Mouse (Mus musculus) intestine, embryonic 14.5 days (tissue): ENCODE data around the gene B4galt5. TPM values are rescaled to one million over a fixed set of nuclear protein-coding genes. Genes with fewer than 3 reads are reported as not detected.

Source experiments
- ATAC-seq: fragments of 200-750 bp; cut with Nextera tagmentation; replicated peaks from 2 replicates; pipeline ENCODE4 v1.8.0; 2017; ENCODE audit warnings: low read depth, moderate number of reproducible peaks, moderate TSS enrichment, moderate library complexity; ENCODE audit not compliant: low FRiP score, low TSS enrichment
- DNase-seq: peaks from one replicate; pipeline ENCODE4 v3.0.0-alpha.2; 2018; ENCODE audit warnings: low spot score
- H3K27ac ChIP-seq: fragments of 300-500 bp; sonication (generic); 2 replicates; pipeline ENCODE4 v1.5.1; 2014; ENCODE audit warnings: low read depth, mild to moderate bottlenecking, control low read depth
- H3K27me3 ChIP-seq: fragments of 300-500 bp; sonication (generic); replicated peaks from 2 replicates; pipeline ENCODE4 v1.6.1; 2014; ENCODE audit warnings: low read length, control low read depth; ENCODE audit not compliant: control insufficient read depth, insufficient read depth
- H3K36me3 ChIP-seq: fragments of 300-500 bp; sonication (generic); 2 replicates; pipeline ENCODE4 v1.6.1; 2014; ENCODE audit warnings: low read length, control low read depth; ENCODE audit not compliant: control insufficient read depth, insufficient read depth
- H3K4me1 ChIP-seq: fragments of 300-500 bp; sonication (generic); replicated peaks from 2 replicates; pipeline ENCODE4 v1.6.1; 2014; ENCODE audit warnings: low read length, control low read depth, mixed read lengths; ENCODE audit not compliant: control insufficient read depth, insufficient read depth
- H3K4me2 ChIP-seq: fragments of 300-500 bp; sonication (generic); 2 replicates; pipeline ENCODE4 v1.6.1; 2014; ENCODE audit warnings: low read length
- H3K4me3 ChIP-seq: fragments of 300-500 bp; sonication (generic); 2 replicates; pipeline ENCODE4 v1.5.1; 2014; ENCODE audit warnings: low read depth, low read length, control low read depth, mixed read lengths
- H3K9ac ChIP-seq: fragments of 300-500 bp; sonication (generic); 2 replicates; pipeline ENCODE4 v1.6.1; 2014; ENCODE audit warnings: mild to moderate bottlenecking, low read length
- H3K9me3 ChIP-seq: fragments of 300-500 bp; sonication (generic); 2 replicates; pipeline ENCODE4 v1.6.1; 2016; ENCODE audit warnings: low read length, control low read depth; ENCODE audit not compliant: control insufficient read depth
- whole genome bisulfite sequencing: fragments of 180-500 bp; shearing (Covaris S2); extraction: QIAGEN DNeasy Blood & Tissue Kit; methylation state at CpG from one replicate; pipeline ENCODE4 v1.1.7; 2014; 5-methylcytosine and 5-hydroxymethylcytosine counted together
- polyA plus RNA-seq: library from polyadenylated mRNA; unstranded; fragments of >200 nt; fragmentation: Nextera tagmentation; extraction: Ambion mirVana; gene quantifications from 2 replicates; pipeline ENCODE4 v1.2.1, GENCODE M21; 2014

Gene B4galt5
- polyA plus RNA-seq, 1 experiment from 2014 or later, result 10.6 TPM

DNA sequence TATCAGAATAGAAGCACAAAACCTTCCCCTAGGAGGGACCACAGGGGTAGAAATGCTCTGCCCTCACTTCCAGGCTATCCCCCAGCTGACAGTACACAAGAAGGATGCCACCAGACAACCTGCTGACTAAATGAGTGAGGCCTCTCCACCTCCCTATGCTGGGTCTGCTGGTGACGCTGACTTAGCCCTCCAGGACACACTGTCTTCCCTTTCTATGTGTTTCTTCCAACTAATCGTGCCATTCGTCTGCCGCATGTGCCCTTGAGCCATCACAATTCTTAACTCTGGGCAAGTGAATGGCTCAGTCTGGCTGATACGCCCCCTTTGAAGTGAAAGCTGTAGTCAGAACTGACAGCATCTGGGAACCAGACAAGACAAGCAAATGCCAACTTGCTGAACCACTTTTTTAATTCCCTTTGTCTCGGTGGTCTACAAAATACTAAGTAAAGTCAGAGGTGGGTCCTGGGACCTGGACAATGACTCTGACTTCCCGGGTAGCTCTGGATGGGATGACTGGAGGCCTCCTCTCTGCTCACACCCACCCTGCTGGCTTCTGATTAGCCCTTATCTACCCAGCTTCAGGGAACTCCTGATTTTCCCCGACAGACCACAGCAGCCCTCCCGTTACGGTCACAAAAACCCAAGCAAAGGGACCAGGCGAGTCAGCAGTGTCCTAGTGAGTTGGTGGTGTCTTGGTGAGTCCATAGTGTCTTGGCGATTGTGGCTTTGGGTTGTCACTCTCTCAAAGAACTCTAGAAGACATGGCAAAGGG, 5.4 kb downstream of the B4galt5 start:
- no peak overlapping the region for H3K27ac ChIP-seq
- no peak for DNase-seq
- H3K36me3 ChIP-seq, result no peaks in the 10 kb centered on the region
- ATAC-seq, result no peak
- H3K9ac ChIP-seq, result 0 out of 2 replicates have a peak overlapping the region, but pooled peaks have one; percentile 16
- H3K9me3 ChIP-seq, result no peaks in the 10 kb centered on the region
- no peaks in the 10 kb centered on the region for H3K27me3 ChIP-seq
- no peak overlapping the region for H3K4me2 ChIP-seq
- 69% methylated on average over 12 of the region's 12 CpGs for WGBS
- peaks cover 23% of the 10 kb centered on the region for H3K4me1 ChIP-seq
- H3K4me3 ChIP-seq, result no peak overlapping the region

DNA sequence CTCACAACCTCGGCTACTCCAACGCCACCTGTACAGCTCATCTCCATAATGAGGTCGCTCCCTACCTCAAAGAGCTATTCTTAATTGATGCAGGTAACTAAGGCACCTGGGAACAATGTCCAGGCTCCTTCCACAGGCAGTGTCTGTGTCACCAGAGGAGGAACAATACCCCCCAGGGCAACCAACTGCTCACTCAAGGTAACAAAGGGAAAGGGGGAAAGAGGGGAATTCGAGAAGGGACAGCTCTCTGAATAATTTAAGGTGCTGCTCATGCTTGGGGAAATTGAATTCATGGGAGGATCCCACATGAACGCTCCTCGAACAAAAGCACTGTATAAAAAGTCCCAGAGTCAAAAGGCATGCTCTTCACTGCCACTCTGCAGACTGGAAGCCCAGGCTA, 6.1 kb downstream of the B4galt5 start:
- no peaks in the 10 kb centered on the region for H3K36me3 ChIP-seq
- H3K9ac ChIP-seq, result no peak overlapping the region
- no peak for DNase-seq
- H3K4me1 ChIP-seq, result peaks cover 19% of the 10 kb centered on the region
- H3K27me3 ChIP-seq, result no peaks in the 10 kb centered on the region
- H3K27ac ChIP-seq, result no peak overlapping the region
- no peak for ATAC-seq
- H3K4me2 ChIP-seq, result no peak overlapping the region
- H3K9me3 ChIP-seq, result no peaks in the 10 kb centered on the region
- WGBS, result 80% methylated on average over 6 of the region's 6 CpGs
- H3K4me3 ChIP-seq, result no peak overlapping the region

DNA sequence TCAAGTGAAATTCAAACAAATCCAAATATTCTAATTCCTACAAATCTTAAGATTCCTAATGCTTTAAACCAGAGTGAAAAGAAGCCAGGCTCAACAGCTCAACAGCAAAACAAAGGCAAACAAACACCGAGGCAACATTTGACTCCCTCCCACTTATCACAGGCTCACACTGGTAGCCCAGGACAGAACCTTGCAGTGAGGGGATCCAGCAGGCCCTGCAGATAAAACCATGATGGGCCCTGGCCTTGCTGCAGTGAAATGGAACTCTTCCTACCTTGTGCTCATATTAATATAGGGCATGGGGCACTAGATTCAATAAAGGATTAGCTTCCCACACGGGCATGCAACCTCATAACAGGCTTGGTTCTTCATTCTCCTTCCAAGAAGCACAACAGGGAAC, 11.4 kb downstream of the B4galt5 start:
- no peak for DNase-seq
- WGBS, result 53% methylated on average over 2 of the region's 2 CpGs
- H3K9ac ChIP-seq, result no peak overlapping the region
- no peak overlapping the region for H3K4me3 ChIP-seq
- H3K4me1 ChIP-seq, result peaks cover 20% of the 10 kb centered on the region
- H3K36me3 ChIP-seq, result no peaks in the 10 kb centered on the region
- H3K27ac ChIP-seq, result no peak overlapping the region
- no peaks in the 10 kb centered on the region for H3K27me3 ChIP-seq
- no peaks in the 10 kb centered on the region for H3K9me3 ChIP-seq
- no peak for ATAC-seq
- no peak overlapping the region for H3K4me2 ChIP-seq

DNA sequence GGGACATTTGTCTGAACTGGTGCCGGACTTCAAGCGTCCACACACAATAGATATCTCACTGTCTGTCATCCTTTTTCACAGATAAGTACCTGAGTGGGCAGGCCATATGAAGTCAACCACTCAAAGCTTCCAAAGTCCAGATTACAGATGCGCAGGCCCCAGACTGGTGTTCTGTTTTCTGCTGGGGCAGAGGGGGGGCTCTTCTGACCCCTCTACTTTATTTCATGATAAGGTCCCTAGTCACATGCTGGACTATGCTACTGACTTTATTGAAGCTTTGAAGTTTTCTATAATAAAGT, 11.8 kb downstream of the B4galt5 start:
- Histone ChIP-seq H3K9me3 (no peaks in the 10 kb centered on the region), H3K4me1 (peaks cover 24% of the 10 kb centered on the region), H3K27ac (no peak overlapping the region), H3K4me2 (no peak overlapping the region), H3K9ac (no peak overlapping the region), H3K4me3 (no peak overlapping the region), H3K36me3 (no peaks in the 10 kb centered on the region), H3K27me3 (no peaks in the 10 kb centered on the region)
- WGBS, result 64% methylated on average over 3 of the region's 3 CpGs
- DNase-seq (no peak), ATAC-seq (no peak)

DNA sequence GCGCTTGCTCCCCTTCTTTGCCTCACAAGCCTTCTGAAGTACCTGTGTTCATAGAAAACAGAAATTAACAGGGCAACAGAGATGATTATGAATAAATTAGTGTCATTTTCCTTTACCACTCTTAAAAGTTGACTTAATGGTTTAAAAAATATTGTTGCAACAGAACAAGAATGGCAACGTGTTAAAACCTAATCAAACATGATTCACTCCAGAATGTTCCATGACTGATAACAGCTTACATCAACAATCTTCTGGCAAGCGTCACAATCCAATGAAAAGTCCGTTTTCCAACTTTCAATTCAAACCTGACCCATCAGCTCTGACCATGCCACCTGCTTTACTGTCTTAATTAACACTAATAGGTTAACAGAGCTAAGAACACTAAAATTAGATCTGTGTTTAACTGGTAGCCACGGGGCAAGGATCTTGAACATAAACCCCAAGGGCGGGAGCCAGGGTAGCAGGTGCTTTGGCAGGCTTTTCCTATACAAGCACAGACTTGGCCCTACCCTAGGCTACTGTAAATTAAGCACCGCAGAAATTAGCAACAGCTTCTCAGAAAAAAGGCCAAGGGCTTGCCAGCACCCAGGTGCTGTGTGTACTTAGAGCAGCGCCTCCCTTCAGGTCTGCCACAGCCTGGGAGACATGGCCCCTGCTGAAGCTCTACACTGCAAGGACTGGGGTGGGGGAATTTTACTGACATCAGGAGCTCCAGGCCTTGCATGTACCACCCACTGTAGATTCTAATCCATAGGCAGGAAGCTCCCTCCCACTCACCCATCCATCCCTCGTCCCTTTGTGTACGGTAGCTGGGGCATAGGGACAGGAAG, 12.4 kb downstream of the B4galt5 start:
- Histone ChIP-seq H3K9ac (no peak overlapping the region), H3K4me3 (no peak overlapping the region), H3K36me3 (no peaks in the 10 kb centered on the region), H3K4me1 (peaks cover 30% of the 10 kb centered on the region), H3K27me3 (no peaks in the 10 kb centered on the region), H3K27ac (no peak overlapping the region), H3K4me2 (no peak overlapping the region), H3K9me3 (no peaks in the 10 kb centered on the region)
- 66% methylated on average over 10 of the region's 10 CpGs for WGBS
- ATAC-seq, result no peak
- no peak for DNase-seq

DNA sequence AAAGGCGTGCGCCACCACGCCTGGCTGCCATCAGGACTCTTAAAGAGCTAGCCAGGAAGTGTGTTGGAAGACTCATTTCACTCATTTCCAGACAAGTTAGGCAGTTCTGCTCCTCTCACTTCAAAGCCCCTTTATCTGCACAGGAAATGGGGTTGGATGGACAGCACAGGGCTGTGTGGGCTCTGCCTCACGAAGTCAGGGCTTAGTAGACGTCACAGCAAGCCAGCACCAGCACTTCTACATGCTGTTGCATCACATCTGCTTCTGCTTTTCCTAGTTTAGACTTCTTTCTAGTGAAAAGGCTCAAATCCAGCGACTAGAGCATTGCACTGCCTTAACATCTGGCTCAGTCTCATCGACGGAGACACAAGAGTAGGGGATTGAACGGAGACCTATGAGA, 13.9 kb downstream of the B4galt5 start:
- H3K27me3 ChIP-seq, result no peaks in the 10 kb centered on the region
- H3K4me2 ChIP-seq, result no peak overlapping the region
- no peak overlapping the region for H3K9ac ChIP-seq
- DNase-seq, result no peak
- no peaks in the 10 kb centered on the region for H3K36me3 ChIP-seq
- peaks cover 45% of the 10 kb centered on the region for H3K4me1 ChIP-seq
- H3K27ac ChIP-seq, result no peak overlapping the region
- no peaks in the 10 kb centered on the region for H3K9me3 ChIP-seq
- H3K4me3 ChIP-seq, result no peak overlapping the region
- ATAC-seq, result no peak
- 75% methylated on average over 9 of the region's 9 CpGs for WGBS

DNA sequence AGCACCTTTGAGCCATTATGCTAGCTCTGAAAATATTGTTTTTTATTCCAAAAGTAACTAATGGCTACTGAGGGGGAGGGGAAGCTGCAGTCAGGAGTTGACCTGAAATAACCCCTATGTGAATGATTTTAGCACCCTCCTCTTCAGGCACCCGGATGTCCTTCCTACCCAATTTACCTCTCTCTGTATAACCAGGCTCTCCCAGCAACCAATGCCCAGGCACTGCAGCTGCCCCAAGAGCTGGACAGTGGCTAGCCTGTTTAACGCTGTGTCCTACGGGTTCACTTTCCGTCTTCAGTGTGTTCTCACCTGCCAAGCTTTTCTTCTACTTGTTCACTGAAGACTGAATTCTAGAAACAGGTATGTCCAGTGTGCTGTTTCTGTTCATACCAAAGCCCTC, 14.7 kb downstream of the B4galt5 start:
- 83% methylated on average over 4 of the region's 4 CpGs for WGBS
- Histone ChIP-seq H3K27me3 (no peaks in the 10 kb centered on the region), H3K9me3 (no peaks in the 10 kb centered on the region), H3K27ac (no peak overlapping the region), H3K4me1 (peaks cover 45% of the 10 kb centered on the region), H3K4me3 (no peak overlapping the region), H3K9ac (no peak overlapping the region), H3K4me2 (no peak overlapping the region), H3K36me3 (no peaks in the 10 kb centered on the region)
- ATAC-seq (no peak), DNase-seq (no peak)

DNA sequence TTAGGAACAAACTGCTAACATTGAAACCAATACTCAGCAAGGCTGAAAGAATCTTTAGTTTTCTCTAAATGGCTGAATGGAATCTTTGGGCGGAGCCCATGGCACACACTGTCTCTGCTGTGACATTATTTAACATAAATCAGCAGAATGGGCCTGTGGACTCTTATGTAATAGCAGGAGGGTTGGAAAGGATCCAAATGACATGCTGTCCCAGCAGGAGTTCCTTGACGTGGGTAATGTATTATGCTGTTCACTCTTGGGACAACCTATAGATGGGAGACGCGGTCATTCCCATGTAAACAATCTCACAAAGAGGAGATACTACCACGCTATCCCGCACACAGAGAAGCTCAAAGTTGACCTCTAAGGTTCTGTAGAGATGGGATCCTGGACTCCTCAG, 15.5 kb downstream of the B4galt5 start:
- Histone ChIP-seq H3K9me3 (no peaks in the 10 kb centered on the region), H3K4me2 (no peak overlapping the region), H3K27ac (no peak overlapping the region), H3K27me3 (no peaks in the 10 kb centered on the region), H3K4me3 (no peak overlapping the region), H3K36me3 (no peaks in the 10 kb centered on the region), H3K4me1 (peaks cover 45% of the 10 kb centered on the region), H3K9ac (no peak overlapping the region)
- no peak for ATAC-seq
- 56% methylated on average over 6 of the region's 6 CpGs for whole genome bisulfite sequencing
- no peak for DNase-seq
